ENCODE assay signal across 8 mouse cellular contexts in the genomic region with DNA sequence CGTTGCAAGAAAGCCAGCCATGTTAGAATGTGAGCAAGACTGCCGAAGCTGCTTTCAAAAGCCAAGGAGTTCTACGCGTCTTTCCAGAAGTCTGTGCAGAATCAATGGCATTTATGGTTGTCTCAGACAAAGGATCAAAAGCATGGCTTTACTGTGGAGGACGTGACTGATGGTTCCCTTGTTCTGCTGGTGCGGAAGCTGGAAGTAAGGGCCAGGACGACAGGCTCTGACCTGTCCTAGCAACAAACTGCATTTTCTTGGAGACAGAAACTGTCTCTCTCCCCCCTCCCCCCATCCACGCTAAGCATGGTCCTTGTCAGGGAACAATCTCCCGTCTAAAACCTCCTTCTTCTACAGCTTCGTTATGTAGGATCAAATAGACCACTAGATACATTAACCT.
A peak's percentile ranks its signal among the peaks of the same experiment; 100 is the strongest.
DNase-seq lines count a peak whose midpoint lies in the region; ATAC-seq and TF ChIP-seq lines count a peak whose summit lies in the region.
"Had no signal": no experiment of that assay in that cellular context is flagged by ENCODE, and none has a peak within 500 bp of the region (broad histone marks: within the 10 kb centered on the region; RNA-seq: fewer than 3 reads in every experiment).

No protein-coding gene starts in this region.

- no peak for DNase-seq in lung, adult 18-20 months
- no peak for DNase-seq in stomach, postnatal 0 days (ENCODE audit: low spot score)
- DNase-seq in left cerebral cortex, adult 9 months (ENCODE audit: low spot score in 2 of 2), result no peak
- no peak for DNase-seq in cerebellum, adult 8-10 months

- no peak for TF ChIP-seq CTCF in stomach, postnatal 0 days (IDR thresholded peaks at IDR 0.05; ENCODE audit: low read depth)

- ATAC-seq in lung, embryonic 16.5 days (ENCODE audit: low read depth), result no peak
- ATAC-seq in forebrain, embryonic 13.5 days, result peak; percentile 77
- ATAC-seq in limb, embryonic 13.5 days (ENCODE audit: low FRiP score, low read depth), result no peak
- no peak for ATAC-seq in stomach, postnatal 0 days (ENCODE audit: low FRiP score, low TSS enrichment)

- no peaks in the 10 kb centered on the region for H3K9me3 ChIP-seq in lung, embryonic 16.5 days (ENCODE audit: control insufficient read depth, low read length)
- H3K9me3 ChIP-seq in forebrain, embryonic 13.5 days (replicated peaks), result no peaks in the 10 kb centered on the region
- H3K9me3 ChIP-seq in limb, embryonic 13.5 days, result no peaks in the 10 kb centered on the region
- H3K9me3 ChIP-seq in stomach, postnatal 0 days (ENCODE audit: control insufficient read depth, low read length), result no peaks in the 10 kb centered on the region

- no peak overlapping the region for H3K27ac ChIP-seq in lung, embryonic 16.5 days (ENCODE audit: low read length)
- H3K27ac ChIP-seq in forebrain, embryonic 13.5 days, result no peak overlapping the region
- H3K27ac ChIP-seq in limb, embryonic 13.5 days, result no peak overlapping the region
- H3K27ac ChIP-seq in stomach, postnatal 0 days (replicated peaks), result no peak overlapping the region
- H3K27ac ChIP-seq: left cerebral cortex, adult 2 months had no signal

- H3K4me3 ChIP-seq in lung, embryonic 16.5 days (ENCODE audit: low read length), result peak overlapping the region; percentile 22; the same call in 1 of the 2 replicates
- peak overlapping the region; percentile 16; the same call in 1 of the 2 replicates for H3K4me3 ChIP-seq in forebrain, embryonic 13.5 days
- 0 out of 2 replicates have a peak overlapping the region, but pooled peaks have one; percentile 13 for H3K4me3 ChIP-seq in limb, embryonic 13.5 days
- H3K4me3 ChIP-seq in stomach, postnatal 0 days (ENCODE audit: low read depth, low read length), result peak overlapping the region; percentile 10; the same call in 1 of the 2 replicates
- H3K4me3 ChIP-seq: left cerebral cortex, adult 2 months had no signal

- H3K9ac ChIP-seq in lung, embryonic 16.5 days (ENCODE audit: low read length), result no peak overlapping the region
- H3K9ac ChIP-seq in forebrain, embryonic 13.5 days, result 0 out of 2 replicates have a peak overlapping the region, but pooled peaks have one; percentile 18
- H3K9ac ChIP-seq in limb, embryonic 13.5 days, result peak overlapping the region; percentile 36; the same call in 1 of the 2 replicates
- H3K9ac ChIP-seq in stomach, postnatal 0 days (ENCODE audit: low read length), result no peak overlapping the region

- no peak for TF ChIP-seq EP300 in stomach, postnatal 0 days (optimal IDR thresholded peaks at IDR 0.05)

- H3K4me2 ChIP-seq in lung, embryonic 16.5 days (ENCODE audit: low read depth, low read length), result peak overlapping the region; percentile 39
- H3K4me2 ChIP-seq in forebrain, embryonic 13.5 days, result peak overlapping the region; percentile 55
- peak overlapping the region; percentile 51 for H3K4me2 ChIP-seq in limb, embryonic 13.5 days (replicated peaks)
- peak overlapping the region; percentile 42; the same call in 1 of the 2 replicates for H3K4me2 ChIP-seq in stomach, postnatal 0 days (replicated peaks; ENCODE audit: low read depth)

- 13% methylated on average over 10 of the region's 10 CpGs for WGBS in lung, embryonic 16.5 days
- WGBS in forebrain, embryonic 13.5 days, result 6% methylated on average over 10 of the region's 10 CpGs
- WGBS in limb, embryonic 13.5 days, result 9% methylated on average over 10 of the region's 10 CpGs
- 15% methylated on average over 10 of the region's 10 CpGs for WGBS in stomach, postnatal 0 days

- no peaks in the 10 kb centered on the region; the same call in 1 of the 2 replicates for H3K4me1 ChIP-seq in lung, embryonic 16.5 days (replicated peaks; ENCODE audit: control insufficient read depth, insufficient read depth, low read length)
- 0 out of 2 replicates have a peak, but pooled peaks cover 3% of the 10 kb centered on the region for H3K4me1 ChIP-seq in forebrain, embryonic 13.5 days
- peaks cover 10% of the 10 kb centered on the region; the same call in 1 of the 2 replicates for H3K4me1 ChIP-seq in limb, embryonic 13.5 days
- H3K4me1 ChIP-seq in stomach, postnatal 0 days (replicated peaks; ENCODE audit: control insufficient read depth, insufficient read depth), result no peaks in the 10 kb centered on the region

- H3K27me3 ChIP-seq in lung, embryonic 16.5 days (ENCODE audit: control insufficient read depth, insufficient read depth, low read depth, low read length), result no peaks in the 10 kb centered on the region
- no peaks in the 10 kb centered on the region for H3K27me3 ChIP-seq in forebrain, embryonic 13.5 days
- H3K27me3 ChIP-seq in limb, embryonic 13.5 days, result no peaks in the 10 kb centered on the region
- no peaks in the 10 kb centered on the region for H3K27me3 ChIP-seq in stomach, postnatal 0 days (ENCODE audit: control insufficient read depth, insufficient read depth, low read length)

- H3K36me3 ChIP-seq in lung, embryonic 16.5 days (ENCODE audit: control insufficient read depth, insufficient read depth, low read length), result no peaks in the 10 kb centered on the region
- H3K36me3 ChIP-seq in forebrain, embryonic 13.5 days (ENCODE audit: poor library complexity, severe bottlenecking), result no peaks in the 10 kb centered on the region
- H3K36me3 ChIP-seq in limb, embryonic 13.5 days, result no peaks in the 10 kb centered on the region
- H3K36me3 ChIP-seq in stomach, postnatal 0 days (ENCODE audit: control insufficient read depth, insufficient read depth, low read length), result no peaks in the 10 kb centered on the region

Comparison
In these comparisons a context has a peak if more than half of its experiments do, and no peak if none do; other contexts are left out.
1. H3K9ac ChIP-seq: peak in forebrain, embryonic 13.5 days (single experiment) and limb, embryonic 13.5 days (single experiment); none in lung, embryonic 16.5 days (single experiment) and stomach, postnatal 0 days (single experiment).
2. Peak in every context shown above with its lines, with median percentiles within 50 percentile points of each other: H3K4me2 ChIP-seq and H3K4me3 ChIP-seq.